Mouse (Mus musculus): ENCODE measurements around the gene Ptgfrn.

- TF ChIP-seq POLR2A (IDR thresholded peaks at IDR 0.05; ENCODE audit: borderline replicate concordance, extremely low read depth, low read depth, low read length) (no peak), CTCF (IDR thresholded peaks at IDR 0.05; ENCODE audit: insufficient read depth, low read length) (no peak)
Observed at GRCm38 (mm10) chr3:101051601-101052000, 58.5 kb downstream of the Ptgfrn start.

All from lung, adult 2 months (tissue).